Comparison of ENCODE assay signal across 17 mouse cellular contexts in genomic region chr1:171561639-171562225, GRCm38 (mm10). TPM values are rescaled to one million over a fixed set of nuclear protein-coding genes. Genes with fewer than 3 reads are reported as not detected.
DNase-seq lines count a peak whose midpoint lies in the region; ATAC-seq and TF ChIP-seq lines count a peak whose summit lies in the region.
"Had no signal": no experiment of that assay in that cellular context is flagged by ENCODE, and none has a peak within 500 bp of the region (broad histone marks: within the 10 kb centered on the region; RNA-seq: fewer than 3 reads in every experiment).

No protein-coding gene starts in this region.

- TF ChIP-seq CTCF in bone marrow, adult 2 months (IDR thresholded peaks at IDR 0.05; ENCODE audit: control insufficient read depth, insufficient read depth, low read length) = no peak

- H3K27ac ChIP-seq in intestine, embryonic 15.5 days = no peak overlapping the region
- no peak overlapping the region for H3K27ac ChIP-seq in intestine, embryonic 16.5 days (ENCODE audit: low read length)
- peak overlapping the region; percentile 79 for H3K27ac ChIP-seq in bone marrow, adult 2 months (ENCODE audit: control insufficient read depth, insufficient read depth, low read depth, low read length, poor library complexity)
- H3K27ac ChIP-seq in liver, embryonic 16.5 days (ENCODE audit: low read length) = no peak overlapping the region
- no peak overlapping the region for H3K27ac ChIP-seq in forebrain, embryonic 11.5 days (ENCODE audit: low read depth, low read length)
- H3K27ac ChIP-seq: hindbrain, postnatal 0 days; midbrain, embryonic 10.5 days had no signal

- WGBS in intestine, embryonic 15.5 days = 59% methylated on average over 7 of the region's 11 CpGs
- 60% methylated on average over 8 of the region's 11 CpGs for WGBS in intestine, embryonic 16.5 days
- WGBS in bone marrow, adult 2 months = 1% methylated on average over 10 of the region's 11 CpGs
- 13% methylated on average over 7 of the region's 11 CpGs for WGBS in liver, embryonic 16.5 days (ENCODE audit: insufficient replicate concordance)
- WGBS in forebrain, embryonic 11.5 days = 73% methylated on average over 6 of the region's 11 CpGs

- no peaks in the 10 kb centered on the region for H3K9me3 ChIP-seq in intestine, embryonic 15.5 days
- H3K9me3 ChIP-seq in intestine, embryonic 16.5 days (ENCODE audit: control insufficient read depth, low read length) = no peaks in the 10 kb centered on the region
- no peaks in the 10 kb centered on the region for H3K9me3 ChIP-seq in liver, embryonic 16.5 days (replicated peaks; ENCODE audit: control insufficient read depth, low read length)
- no peaks in the 10 kb centered on the region for H3K9me3 ChIP-seq in forebrain, embryonic 11.5 days (ENCODE audit: control insufficient read depth, low read length)
- H3K9me3 ChIP-seq: midbrain, embryonic 10.5 days had no signal

- no peaks in the 10 kb centered on the region for H3K36me3 ChIP-seq in intestine, embryonic 15.5 days
- H3K36me3 ChIP-seq in intestine, embryonic 16.5 days (ENCODE audit: control insufficient read depth, insufficient read depth, low read length) = no peaks in the 10 kb centered on the region
- H3K36me3 ChIP-seq in liver, embryonic 16.5 days (ENCODE audit: control insufficient read depth, insufficient read depth) = no peaks in the 10 kb centered on the region
- no peaks in the 10 kb centered on the region for H3K36me3 ChIP-seq in forebrain, embryonic 11.5 days (ENCODE audit: control insufficient read depth, insufficient read depth, low read length)
- H3K36me3 ChIP-seq: midbrain, embryonic 10.5 days had no signal

- H3K27me3 ChIP-seq in intestine, embryonic 15.5 days (replicated peaks) = no peaks in the 10 kb centered on the region
- H3K27me3 ChIP-seq in intestine, embryonic 16.5 days (replicated peaks; ENCODE audit: control insufficient read depth, insufficient read depth, low read length) = no peaks in the 10 kb centered on the region
- no peaks in the 10 kb centered on the region for H3K27me3 ChIP-seq in liver, embryonic 16.5 days (ENCODE audit: control insufficient read depth, insufficient read depth, low read depth, low read length)
- no peaks in the 10 kb centered on the region for H3K27me3 ChIP-seq in forebrain, embryonic 11.5 days (ENCODE audit: control insufficient read depth, insufficient read depth, low read length)

- ATAC-seq in intestine, embryonic 15.5 days = 0 out of 2 replicates have a peak, but pooled peaks have one; percentile 25
- no peak for ATAC-seq in intestine, embryonic 16.5 days
- ATAC-seq in liver, embryonic 16.5 days (ENCODE audit: low read depth) = no peak
- ATAC-seq in forebrain, embryonic 11.5 days (replicated peaks; ENCODE audit: low FRiP score) = no peak
- ATAC-seq: hindbrain, postnatal 0 days had no signal

- H3K4me2 ChIP-seq in intestine, embryonic 15.5 days (replicated peaks) = no peak overlapping the region
- no peak overlapping the region for H3K4me2 ChIP-seq in intestine, embryonic 16.5 days (ENCODE audit: low read depth, low read length)
- peak overlapping the region; percentile 22; the same call in 1 of the 2 replicates for H3K4me2 ChIP-seq in liver, embryonic 16.5 days (ENCODE audit: low read depth, low read length)
- no peak overlapping the region for H3K4me2 ChIP-seq in forebrain, embryonic 11.5 days (ENCODE audit: low read depth, low read length, severe bottlenecking)

- H3K4me1 ChIP-seq in intestine, embryonic 15.5 days (replicated peaks) = no peaks in the 10 kb centered on the region
- no peaks in the 10 kb centered on the region for H3K4me1 ChIP-seq in intestine, embryonic 16.5 days (ENCODE audit: control insufficient read depth, insufficient read depth, low read length)
- H3K4me1 ChIP-seq in bone marrow, adult 2 months (ENCODE audit: control insufficient read depth, insufficient read depth, low read length) = peaks cover 2% of the 10 kb centered on the region
- H3K4me1 ChIP-seq in liver, embryonic 16.5 days (ENCODE audit: control insufficient read depth, low read depth, low read length) = peaks cover 4% of the 10 kb centered on the region; the same call in 1 of the 2 replicates
- no peaks in the 10 kb centered on the region for H3K4me1 ChIP-seq in forebrain, embryonic 11.5 days (replicated peaks; ENCODE audit: control insufficient read depth, insufficient read depth, low read length)

- no peak overlapping the region for H3K9ac ChIP-seq in intestine, embryonic 15.5 days
- no peak overlapping the region for H3K9ac ChIP-seq in intestine, embryonic 16.5 days (ENCODE audit: low read depth, low read length)
- no peak overlapping the region for H3K9ac ChIP-seq in liver, embryonic 16.5 days (ENCODE audit: low read depth, low read length)
- no peak overlapping the region for H3K9ac ChIP-seq in forebrain, embryonic 11.5 days (ENCODE audit: low read length)

- no peak for TF ChIP-seq POLR2A in bone marrow, adult 2 months (IDR thresholded peaks at IDR 0.05; ENCODE audit: borderline replicate concordance, control insufficient read depth, low read depth, low read length)

- DNase-seq in B cell, adult 2 months = peak; percentile 36 to 38
- DNase-seq in right cerebral cortex, postnatal 10 days (ENCODE audit: low spot score in 2 of 2) = no peak
- no peak for DNase-seq in forebrain, embryonic 11.5 days (ENCODE audit: low spot score)
- DNase-seq in right cerebral cortex, adult 2 months (ENCODE audit: low spot score in 2 of 2) = no peak
- DNase-seq: adrenal gland, postnatal 25 days; gastrocnemius, postnatal 14 days; thymus, postnatal 36 days had no signal

- H3K4me3 ChIP-seq in intestine, embryonic 15.5 days (replicated peaks) = no peak overlapping the region
- no peak overlapping the region for H3K4me3 ChIP-seq in intestine, embryonic 16.5 days (ENCODE audit: low read length)
- H3K4me3 ChIP-seq in bone marrow, adult 2 months (replicated peaks; ENCODE audit: control insufficient read depth, low read depth, low read length) = peak overlapping the region; percentile 58
- H3K4me3 ChIP-seq in liver, embryonic 16.5 days (ENCODE audit: low read depth, low read length) = no peak overlapping the region
- H3K4me3 ChIP-seq in forebrain, embryonic 11.5 days (ENCODE audit: low read depth, low read length) = no peak overlapping the region
- H3K4me3 ChIP-seq: midbrain, embryonic 10.5 days had no signal

RNA-seq across cellular contexts. Expression of gene Cd244a, which starts 2.7 kb away (rescaled TPM):
- 0.48 and 0.88 TPM in 2 replicates for polyA plus RNA-seq in intestine, embryonic 15.5 days (2015; fragmentation: Nextera tagmentation; extraction: Ambion mirVana)
- 0.62 and 0.91 TPM in 2 replicates for polyA plus RNA-seq in intestine, embryonic 16.5 days (2015; fragmentation: Nextera tagmentation; extraction: Ambion mirVana)
- polyA plus RNA-seq in bone marrow, adult 2 months (2011; ENCODE audit: insufficient read depth, insufficient read length, low replicate concordance, missing spikeins) = 1.9 and 4.0 TPM in 2 replicates
- 0.36 and 0.48 TPM in 2 replicates for polyA plus RNA-seq in liver, embryonic 16.5 days (2015; fragmentation: Nextera tagmentation; extraction: Ambion mirVana)
- not detected in 2 replicates for polyA plus RNA-seq in forebrain, embryonic 11.5 days (2014; fragmentation: Nextera tagmentation; extraction: Ambion mirVana)
- polyA plus RNA-seq: hindbrain, postnatal 0 days; midbrain, embryonic 10.5 days had no signal

RNA-seq across cellular contexts. Expression of gene Itln1, which starts 26.6 kb away (rescaled TPM):
- polyA plus RNA-seq in intestine, embryonic 15.5 days (2015; fragmentation: Nextera tagmentation; extraction: Ambion mirVana) = 0.15 TPM in 1 of 2 replicates, not detected in the other
- 0.20 and 0.23 TPM in 2 replicates for polyA plus RNA-seq in intestine, embryonic 16.5 days (2015; fragmentation: Nextera tagmentation; extraction: Ambion mirVana)
- not detected in 2 replicates for polyA plus RNA-seq in bone marrow, adult 2 months (2011; ENCODE audit: insufficient read depth, insufficient read length, low replicate concordance, missing spikeins)
- not detected in 2 replicates for polyA plus RNA-seq in liver, embryonic 16.5 days (2015; fragmentation: Nextera tagmentation; extraction: Ambion mirVana)
- not detected in 2 replicates for polyA plus RNA-seq in forebrain, embryonic 11.5 days (2014; fragmentation: Nextera tagmentation; extraction: Ambion mirVana)
- polyA plus RNA-seq: hindbrain, postnatal 0 days; kidney, embryonic 16.5 days; liver, adult 2 months; midbrain, embryonic 10.5 days; neural tube, embryonic 11.5 days; stomach, embryonic 16.5 days had no signal

RNA-seq across cellular contexts. Expression of gene Ly9, which starts 45.5 kb away (rescaled TPM):
- 0.53 and 0.60 TPM in 2 replicates for polyA plus RNA-seq in intestine, embryonic 15.5 days (2015; fragmentation: Nextera tagmentation; extraction: Ambion mirVana)
- 0.51 and 0.60 TPM in 2 replicates for polyA plus RNA-seq in intestine, embryonic 16.5 days (2015; fragmentation: Nextera tagmentation; extraction: Ambion mirVana)
- polyA plus RNA-seq in bone marrow, adult 2 months (2011; ENCODE audit: insufficient read depth, insufficient read length, low replicate concordance, missing spikeins) = 12.8 and 23.7 TPM in 2 replicates
- 1.5 and 1.7 TPM in 2 replicates for polyA plus RNA-seq in liver, embryonic 16.5 days (2015; fragmentation: Nextera tagmentation; extraction: Ambion mirVana)
- not detected in 2 replicates for polyA plus RNA-seq in forebrain, embryonic 11.5 days (2014; fragmentation: Nextera tagmentation; extraction: Ambion mirVana)
- polyA plus RNA-seq: hindbrain, postnatal 0 days; midbrain, embryonic 10.5 days; neural tube, embryonic 11.5 days had no signal

RNA-seq across cellular contexts. Expression of gene Alyref2, which starts 58.5 kb away (rescaled TPM):
- 12.0 and 12.2 TPM in 2 replicates for polyA plus RNA-seq in intestine, embryonic 15.5 days (2015; fragmentation: Nextera tagmentation; extraction: Ambion mirVana)
- 11.1 and 11.2 TPM in 2 replicates for polyA plus RNA-seq in intestine, embryonic 16.5 days (2015; fragmentation: Nextera tagmentation; extraction: Ambion mirVana)
- polyA plus RNA-seq in bone marrow, adult 2 months (2011; ENCODE audit: insufficient read depth, insufficient read length, low replicate concordance, missing spikeins) = 4.5 and 8.7 TPM in 2 replicates
- 2.6 and 3.5 TPM in 2 replicates for polyA plus RNA-seq in liver, embryonic 16.5 days (2015; fragmentation: Nextera tagmentation; extraction: Ambion mirVana)
- 12.5 and 13.5 TPM in 2 replicates for polyA plus RNA-seq in forebrain, embryonic 11.5 days (2014; fragmentation: Nextera tagmentation; extraction: Ambion mirVana)

Comparison
In these comparisons a context has a peak if more than half of its experiments do, and no peak if none do; other contexts are left out.
1. DNase-seq: peak in B cell, adult 2 months (2 of 2); none in right cerebral cortex, postnatal 10 days (0 of 2), forebrain, embryonic 11.5 days (single experiment) and right cerebral cortex, adult 2 months (0 of 2).